Mouse (Mus musculus): ENCODE data around the gene Cacnb3.
"Not testable (repeated sequence)": the region's sequence is repeated elsewhere in the genome, so short reads cannot be mapped to it uniquely, and the experiment has no call there.

Cacnb3 gene

DNA sequence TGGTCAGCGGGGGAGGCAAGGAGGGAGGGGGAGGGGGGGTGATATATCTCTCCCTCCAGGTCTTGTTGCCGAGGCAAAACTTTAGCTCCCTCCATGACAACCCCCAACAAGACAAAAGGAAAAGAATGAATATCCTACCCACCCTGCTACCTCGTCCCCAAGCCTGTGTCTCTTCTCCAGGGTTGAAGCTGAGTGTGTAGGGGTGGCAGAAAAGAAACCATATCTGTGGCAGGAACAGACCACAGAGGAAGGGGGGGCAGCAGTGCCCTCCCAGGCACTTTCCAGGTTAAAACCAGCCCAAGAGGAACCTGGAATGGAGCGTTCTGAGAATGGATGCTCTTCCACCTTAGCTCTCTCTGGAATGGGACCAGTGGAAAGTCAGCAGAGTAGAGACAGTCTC lies at the start of gene Cacnb3:
Cacnb3 (plus strand) TSS at position 301 of the 400 bp plus-strand sequence.
- no peak for DNase-seq

DNA sequence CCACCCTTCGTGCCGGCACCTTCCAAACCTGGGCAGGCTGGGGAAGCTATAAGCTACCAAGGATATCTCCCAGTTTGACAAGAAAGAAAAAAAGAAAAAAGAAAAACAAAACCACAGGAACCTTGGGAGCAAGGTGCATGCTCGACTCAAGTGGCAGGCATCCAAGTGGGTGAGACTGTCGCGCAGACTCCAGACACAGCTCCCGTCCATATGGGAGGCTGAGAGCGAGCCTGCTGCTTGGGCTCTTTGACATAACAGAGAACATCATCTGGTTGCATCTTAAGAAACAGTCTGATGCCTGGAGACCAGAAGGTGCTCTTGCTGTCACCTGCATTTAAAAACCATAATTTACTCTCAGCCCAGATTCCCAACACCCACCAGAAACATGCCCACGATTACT lies 48.2 kb upstream of the Cacnb3 start:
- no peak for DNase-seq

GRCm38 (mm10) chr15:98582996-98583395 lies 47.6 kb upstream of the Cacnb3 start:
- no peak for DNase-seq

GRCm38 (mm10) chr15:98585421-98585820 lies 45.2 kb upstream of the Cacnb3 start:
- no peak for DNase-seq

GRCm38 (mm10) chr15:98586141-98586540 lies 44.5 kb upstream of the Cacnb3 start:
- DNase-seq, result not testable (repeated sequence)

DNA sequence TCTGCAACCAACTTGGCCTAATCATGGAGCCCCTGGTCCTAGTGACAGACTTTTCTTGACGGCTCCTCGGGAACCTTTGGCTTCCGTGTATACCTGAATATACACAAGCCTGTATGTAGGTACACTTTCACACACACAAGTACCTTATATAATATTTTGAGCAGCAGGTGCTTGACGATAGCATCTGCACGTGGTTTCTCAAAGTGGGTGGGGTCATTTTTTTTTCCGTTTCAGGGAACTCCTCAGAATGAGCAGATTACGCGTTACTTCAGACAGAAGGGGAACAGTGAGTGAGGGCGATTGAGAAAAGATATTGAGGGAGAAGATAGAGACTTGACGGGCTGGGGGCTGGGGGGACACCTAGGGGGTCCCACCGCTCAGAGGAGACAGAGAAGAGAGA lies 42.9 kb upstream of the Cacnb3 start:
- DNase-seq, result no peak

- no peak for DNase-seq
These were observed 40.9 kb upstream of the Cacnb3 start for GRCm38 (mm10) chr15:98589640-98590336.

- DNase-seq, result no peak
These were observed 39.2 kb upstream of the Cacnb3 start for GRCm38 (mm10) chr15:98591396-98591795.

GRCm38 (mm10) chr15:98594193-98594592 lies 36.4 kb upstream of the Cacnb3 start:
- no peak for DNase-seq

GRCm38 (mm10) chr15:98595049-98595448 lies 35.6 kb upstream of the Cacnb3 start:
- no peak for DNase-seq

DNA sequence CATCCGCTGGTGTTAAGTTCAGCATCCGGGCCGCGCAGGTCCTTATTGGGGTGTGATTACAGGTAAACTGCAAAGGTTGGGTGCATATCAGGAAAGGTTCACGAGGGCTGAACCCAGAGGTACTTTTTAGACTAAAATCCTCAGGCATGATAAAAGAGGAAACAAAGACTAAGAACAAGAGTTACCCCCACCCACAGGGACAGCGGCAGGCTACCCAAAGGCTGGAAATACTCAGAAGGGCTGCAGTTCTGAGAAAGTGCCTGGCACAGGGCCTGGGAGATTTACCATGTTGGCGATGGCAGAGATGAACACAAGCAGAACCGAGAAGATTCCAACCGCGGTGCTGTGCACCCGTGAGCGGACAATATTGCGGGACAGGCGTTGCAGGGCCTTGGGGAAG lies 34.0 kb upstream of the Cacnb3 start:
- no peak for DNase-seq

GRCm38 (mm10) chr15:98600036-98600709 lies 30.5 kb upstream of the Cacnb3 start:
- DNase-seq, result no peak

DNA sequence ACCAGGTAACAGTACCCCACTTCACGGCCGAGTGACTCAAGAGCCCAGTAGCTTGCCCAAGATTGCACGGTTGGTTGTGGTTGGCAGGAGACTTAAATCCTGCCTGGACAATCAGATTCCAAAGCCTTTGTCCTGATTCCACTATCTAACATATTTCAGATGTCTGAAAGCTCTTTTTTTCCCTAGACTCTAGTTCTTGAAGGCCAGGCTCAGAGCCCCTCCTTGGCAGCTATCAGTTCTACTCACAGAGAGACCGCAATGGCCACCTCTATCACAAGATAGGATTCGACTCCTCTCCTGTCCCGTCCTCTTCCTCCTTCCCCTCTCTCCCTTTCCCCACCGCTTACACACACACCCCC lies 28.8 kb upstream of the Cacnb3 start:
- DNase-seq, result no peak

DNA sequence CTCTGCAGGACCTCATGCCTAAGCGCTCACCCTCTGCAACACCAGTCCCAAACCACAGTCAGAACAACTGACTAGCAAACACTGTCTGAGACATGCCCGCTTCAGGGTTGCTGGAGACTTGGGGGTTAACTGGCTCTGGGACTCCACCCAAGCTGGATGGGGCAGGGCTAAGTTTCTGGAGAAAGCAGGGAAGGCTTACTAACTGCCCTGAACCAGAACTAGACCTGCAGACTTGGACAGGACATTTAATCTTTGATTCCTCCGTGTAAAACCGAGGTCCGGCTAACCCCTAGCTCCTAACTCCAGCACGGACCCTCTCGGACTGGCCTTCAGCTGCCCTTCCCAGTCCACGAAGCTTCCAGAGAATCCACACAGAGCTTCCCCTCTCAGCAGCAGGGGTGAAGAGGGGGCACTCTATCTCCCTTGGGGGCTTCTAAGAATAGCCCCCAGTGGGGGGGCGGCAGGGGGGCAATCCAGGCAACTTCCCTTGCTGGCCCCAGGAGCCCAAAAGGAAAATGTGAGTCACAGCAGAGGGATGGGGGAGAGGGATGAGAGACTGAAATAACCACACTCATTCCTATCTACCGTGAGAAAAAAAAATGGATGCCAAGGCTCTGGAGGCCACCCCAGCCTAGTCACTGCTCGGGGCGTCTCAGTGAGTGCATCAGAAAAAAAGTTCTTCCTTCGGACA lies 28.3 kb upstream of the Cacnb3 start:
- no peak for DNase-seq

DNA sequence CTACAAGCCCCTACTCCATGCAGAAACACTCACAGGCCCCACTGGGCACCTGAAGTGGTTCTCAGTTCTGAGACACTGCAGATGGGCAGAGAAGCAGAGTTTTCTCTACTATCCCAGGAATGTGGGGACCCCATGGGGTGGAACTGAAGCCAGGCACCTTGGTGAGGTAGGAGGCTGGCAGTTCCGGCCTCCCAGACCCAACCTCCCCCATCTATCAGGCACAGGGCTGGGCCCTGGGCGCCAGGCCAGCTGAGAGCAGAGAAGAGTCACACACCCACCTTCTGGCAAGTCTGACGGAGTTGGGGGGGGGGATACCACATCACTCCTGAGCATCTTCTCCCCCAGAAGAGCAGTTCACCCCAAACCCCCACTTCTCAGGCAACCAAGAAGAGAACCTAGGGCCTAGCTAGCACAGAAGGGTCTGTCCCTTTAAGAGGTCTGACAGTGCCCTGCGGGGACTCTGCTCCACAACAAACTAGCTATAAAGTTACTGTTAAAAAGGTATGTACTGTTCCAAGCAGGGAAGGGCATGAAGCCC lies 27.6 kb upstream of the Cacnb3 start:
- DNase-seq, result no peak

- no peak for DNase-seq
These were observed 26.5 kb upstream of the Cacnb3 start for GRCm38 (mm10) chr15:98604041-98604575.

- DNase-seq, result no peak
These were observed 24.5 kb upstream of the Cacnb3 start for GRCm38 (mm10) chr15:98606051-98606536.

DNA sequence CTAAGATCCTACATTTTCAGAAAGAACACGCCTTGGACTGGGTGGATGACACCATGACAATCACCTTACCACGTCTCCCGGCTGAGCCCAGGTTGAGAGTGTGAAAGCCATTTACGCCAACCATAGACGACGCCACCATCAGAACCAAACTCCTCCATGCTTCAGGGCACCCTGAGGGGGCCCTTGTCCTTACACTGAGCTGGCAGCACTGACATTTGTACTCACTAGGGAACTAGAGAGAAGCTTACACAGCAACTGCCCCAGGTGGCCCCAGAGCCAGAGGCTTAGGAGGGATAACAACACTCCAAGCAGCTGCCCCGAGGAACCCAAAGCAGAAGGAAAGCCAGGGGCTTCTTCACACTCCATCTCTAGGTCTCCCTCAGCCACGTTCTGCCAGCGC lies 23.9 kb upstream of the Cacnb3 start:
- DNase-seq, result no peak

DNA sequence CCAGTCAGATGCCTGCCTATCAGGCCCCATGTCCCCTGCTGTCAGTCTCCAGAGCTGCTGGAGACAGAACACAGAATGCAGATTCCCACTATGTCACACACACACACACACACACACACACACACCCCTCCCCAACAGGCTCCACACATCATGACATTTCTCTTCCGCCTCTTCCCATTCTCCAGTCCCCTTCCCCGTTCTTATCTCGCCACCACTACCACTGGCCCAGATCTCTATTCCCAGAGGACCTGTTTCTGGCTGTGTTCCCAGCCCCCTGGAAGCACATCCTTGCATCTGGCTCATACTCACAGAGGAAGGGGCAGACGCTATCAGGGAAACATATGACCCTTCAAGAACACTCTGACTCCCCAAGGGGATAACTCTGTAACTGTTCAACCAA lies 23.1 kb upstream of the Cacnb3 start:
- DNase-seq, result no peak

DNA sequence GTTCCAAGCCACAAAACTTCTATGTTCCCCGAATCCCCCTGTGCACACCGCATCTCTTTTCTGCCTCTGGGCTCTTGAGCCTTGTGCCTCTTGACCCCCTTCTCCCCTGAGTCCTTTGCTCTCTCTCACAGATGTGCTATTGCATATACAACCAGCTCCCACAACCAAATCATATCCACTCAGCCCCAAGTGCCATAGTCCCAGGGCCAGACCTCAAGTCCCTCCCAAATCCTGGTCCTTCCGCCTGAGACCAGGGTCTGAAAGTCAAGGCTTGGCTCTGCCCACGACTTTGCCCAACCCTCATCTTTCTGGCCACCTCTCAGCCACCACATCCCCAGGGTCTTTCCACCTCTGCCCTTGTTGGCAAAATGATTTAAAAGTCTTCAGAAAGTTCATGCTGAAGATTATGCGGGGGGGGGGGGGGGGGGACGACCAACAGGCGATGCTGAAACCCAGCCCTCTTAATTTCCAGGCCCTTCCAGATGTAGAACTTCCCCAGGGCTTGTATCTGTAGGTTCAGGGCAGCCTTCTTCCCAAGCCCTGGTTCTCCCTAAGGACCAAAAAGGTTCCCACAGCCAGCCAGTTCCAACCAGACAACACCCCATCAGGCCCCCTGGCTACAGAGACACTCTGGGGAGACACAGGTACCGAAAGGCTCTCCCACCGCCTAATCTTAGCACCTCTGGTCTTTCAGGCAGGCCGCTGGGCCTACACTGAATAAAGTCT lies 22.4 kb upstream of the Cacnb3 start:
- DNase-seq, result no peak

DNA sequence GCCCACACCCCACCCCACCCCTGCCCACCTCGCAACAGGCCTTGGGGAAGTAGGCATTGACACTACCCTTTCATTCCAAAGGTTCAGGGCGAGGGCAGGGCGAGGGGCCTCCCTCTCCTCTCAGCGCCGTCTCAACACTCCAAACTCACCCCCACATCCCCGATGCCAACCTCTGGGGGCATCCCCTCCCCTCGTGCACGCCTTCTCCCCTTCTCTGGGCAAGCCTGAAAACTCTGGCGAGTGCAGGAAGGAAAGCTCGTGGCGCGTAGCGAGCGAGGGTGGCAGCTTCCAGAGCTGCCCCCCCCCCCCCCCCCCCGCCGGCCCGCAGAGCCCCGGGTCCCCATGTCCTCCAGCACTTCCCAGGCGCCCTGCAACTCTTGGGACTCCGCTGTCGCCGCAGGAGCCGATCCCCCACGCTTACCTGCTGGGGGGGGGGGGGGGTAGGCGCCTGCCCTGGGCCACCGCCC lies 21.8 kb upstream of the Cacnb3 start:
- peak; percentile 51 for DNase-seq

DNA sequence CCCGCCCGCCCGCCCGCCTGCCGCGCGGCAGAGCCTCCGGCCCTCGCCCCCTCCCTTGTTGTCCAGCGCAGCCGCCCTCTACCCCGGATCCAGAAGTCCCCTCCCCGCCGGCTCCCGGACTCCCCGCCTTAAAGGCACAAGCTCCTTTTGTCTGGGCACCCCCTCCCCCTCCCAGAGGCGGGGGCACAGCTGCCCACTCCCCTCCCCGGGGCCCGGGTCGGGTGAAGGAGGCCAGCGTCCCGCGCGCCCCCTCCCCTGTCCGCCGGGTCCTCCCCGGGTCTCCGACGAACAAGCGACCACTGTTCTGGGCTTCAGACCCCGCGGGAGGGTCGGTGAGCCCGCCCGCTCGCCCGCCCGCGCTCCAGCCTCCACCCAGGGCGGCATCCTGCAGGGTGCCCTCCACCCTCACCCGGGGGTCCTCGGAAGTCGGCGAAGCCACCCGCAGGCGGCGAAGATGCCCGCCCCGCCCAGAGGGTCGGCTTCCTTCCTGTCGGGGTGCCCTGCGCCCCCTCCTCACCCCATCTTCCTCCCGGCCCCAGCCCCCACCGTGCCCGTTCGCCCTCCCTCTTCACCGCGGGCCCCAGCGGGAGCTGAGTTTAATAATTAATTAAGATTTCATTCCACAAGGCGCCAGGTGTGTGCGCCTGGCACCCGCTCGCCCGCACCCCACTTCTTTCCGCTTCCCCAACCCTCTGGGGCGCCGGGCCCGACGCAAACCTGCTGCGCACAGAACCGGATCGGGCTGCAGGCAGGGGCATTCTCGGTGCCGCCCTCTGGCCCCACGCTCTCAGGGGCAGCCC lies 21.1 kb upstream of the Cacnb3 start, which contains the start of gene Adcy6:
Adcy6 (minus strand) TSS at position 746 of the 800 bp plus-strand sequence.
- DNase-seq, result peak; percentile 95

All from retina, postnatal 1 day (tissue).